In the genomic region with DNA sequence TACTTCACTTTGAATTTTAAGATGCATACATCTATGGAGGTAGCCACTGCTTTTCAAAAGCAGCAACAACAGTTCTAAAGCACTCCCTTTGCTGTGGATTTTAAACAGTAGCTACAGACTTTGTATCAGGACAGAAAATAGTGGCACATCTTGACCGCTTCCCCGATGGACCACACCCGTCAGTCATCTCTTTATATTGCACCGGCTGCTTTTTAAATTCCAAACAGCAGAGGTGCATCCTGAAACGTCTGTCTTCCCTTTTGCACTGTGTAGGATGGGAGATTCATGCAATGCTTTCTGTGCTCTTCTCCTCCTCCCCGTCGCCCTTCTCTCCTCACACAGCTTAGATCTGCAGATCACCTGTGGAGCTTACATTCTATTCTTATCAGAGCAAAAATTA, we compare ENCODE assay signal across 31 mouse cellular contexts. TPM values are rescaled to one million over a fixed set of nuclear protein-coding genes. Genes with fewer than 3 reads are reported as not detected.
DNase-seq lines count a peak whose midpoint lies in the region; ATAC-seq lines count a peak whose summit lies in the region.
"Had no signal": no experiment of that assay in that cellular context is flagged by ENCODE, and none has a peak within 500 bp of the region (broad histone marks: within the 10 kb centered on the region; RNA-seq: fewer than 3 reads in every experiment).

No protein-coding gene starts in this region.

- 79% methylated on average over 7 of the region's 7 CpGs for WGBS in midbrain, embryonic 11.5 days
- 79% methylated on average over 7 of the region's 7 CpGs for WGBS in midbrain, embryonic 10.5 days

- no peak overlapping the region for H3K4me3 ChIP-seq in midbrain, embryonic 11.5 days (ENCODE audit: low read depth, low read length)
- H3K4me3 ChIP-seq in midbrain, embryonic 10.5 days: no peak overlapping the region
- H3K4me3 ChIP-seq: embryonic facial prominence, embryonic 13.5 days; embryonic facial prominence, embryonic 15.5 days; erythroblast, embryonic 14.5 days; forebrain, embryonic 10.5 days; forebrain, embryonic 12.5 days had no signal

- H3K9ac ChIP-seq in midbrain, embryonic 11.5 days (ENCODE audit: low read length): no peak overlapping the region
- H3K9ac ChIP-seq: embryonic facial prominence, embryonic 13.5 days; embryonic facial prominence, embryonic 15.5 days; forebrain, embryonic 12.5 days had no signal

- no peak overlapping the region for H3K4me2 ChIP-seq in midbrain, embryonic 11.5 days
- H3K4me2 ChIP-seq: embryonic facial prominence, embryonic 13.5 days; embryonic facial prominence, embryonic 15.5 days; forebrain, embryonic 12.5 days had no signal

- no peaks in the 10 kb centered on the region for H3K4me1 ChIP-seq in midbrain, embryonic 11.5 days (ENCODE audit: control insufficient read depth, insufficient read depth, low read length)
- no peaks in the 10 kb centered on the region for H3K4me1 ChIP-seq in midbrain, embryonic 10.5 days
- H3K4me1 ChIP-seq: embryonic facial prominence, embryonic 13.5 days; embryonic facial prominence, embryonic 15.5 days; forebrain, embryonic 12.5 days had no signal

- no peak overlapping the region for H3K27ac ChIP-seq in midbrain, embryonic 11.5 days (ENCODE audit: low read depth, low read length)
- H3K27ac ChIP-seq in midbrain, embryonic 10.5 days (replicated peaks): no peak overlapping the region
- H3K27ac ChIP-seq: embryonic facial prominence, embryonic 13.5 days; embryonic facial prominence, embryonic 15.5 days; forebrain, embryonic 10.5 days; forebrain, embryonic 12.5 days had no signal

- H3K27me3 ChIP-seq in midbrain, embryonic 11.5 days (ENCODE audit: control insufficient read depth, insufficient read depth, low read length): no peaks in the 10 kb centered on the region
- H3K27me3 ChIP-seq in midbrain, embryonic 10.5 days (ENCODE audit: low read depth, poor library complexity, severe bottlenecking): no peaks in the 10 kb centered on the region
- H3K27me3 ChIP-seq: CH12.LX; embryonic facial prominence, embryonic 13.5 days; embryonic facial prominence, embryonic 15.5 days; forebrain, embryonic 12.5 days; Patski had no signal

- H3K36me3 ChIP-seq in midbrain, embryonic 11.5 days (ENCODE audit: control insufficient read depth, insufficient read depth, low read length): no peaks in the 10 kb centered on the region
- H3K36me3 ChIP-seq in midbrain, embryonic 10.5 days: no peaks in the 10 kb centered on the region
- H3K36me3 ChIP-seq: embryonic facial prominence, embryonic 13.5 days; embryonic facial prominence, embryonic 15.5 days; forebrain, embryonic 10.5 days; forebrain, embryonic 12.5 days; G1E had no signal

- H3K9me3 ChIP-seq in midbrain, embryonic 11.5 days (ENCODE audit: control insufficient read depth, low read length): no peaks in the 10 kb centered on the region
- no peaks in the 10 kb centered on the region for H3K9me3 ChIP-seq in midbrain, embryonic 10.5 days (replicated peaks)
- H3K9me3 ChIP-seq: embryonic facial prominence, embryonic 13.5 days; embryonic facial prominence, embryonic 15.5 days; forebrain, embryonic 10.5 days; forebrain, embryonic 12.5 days had no signal

- DNase-seq in midbrain, embryonic 11.5 days (ENCODE audit: low spot score, missing footprints): no peak
- DNase-seq in midbrain, embryonic 10.5 days (ENCODE audit: low spot score): no peak
- peak; percentile 33 for DNase-seq in R1 (ENCODE audit: low read depth, low spot score)
- peak; percentile 4 for DNase-seq in brain, adult 2 months (ENCODE audit: low read depth, low spot score)
- DNase-seq in retina, embryonic 14.5 days (ENCODE audit: low spot score): no peak
- DNase-seq in kidney, adult 8-10 months: no peak
- DNase-seq: adrenal gland, adult 8-10 months; adrenal gland, postnatal 14 days; adrenal gland, postnatal 36 days; B cell, adult 2 months; cerebellum, adult 11 months; cerebellum, adult 18-20 months; cerebellum, adult 8-10 months; cerebellum, adult 9-11 months; cerebellum, postnatal 14 days; cerebellum, postnatal 36 days; embryo, embryonic 11 days had no signal

- ATAC-seq in midbrain, embryonic 11.5 days (ENCODE audit: low FRiP score): peak; percentile 27; the same call in 1 of the 2 replicates
- ATAC-seq: activated CD4-positive, CD25-positive, alpha-beta regulatory T cell, adult 4 months; CD4-positive, CD25-positive, alpha-beta regulatory T cell, adult 4 months; forebrain, embryonic 14.5 days; forebrain, embryonic 16.5 days; Patski had no signal

RNA-seq across cellular contexts. Expression of a gene that starts 57.3 kb away (rescaled TPM):
- not detected in 2 replicates for polyA plus RNA-seq in midbrain, embryonic 11.5 days (2014; fragmentation: Nextera tagmentation; extraction: Ambion mirVana)
- polyA plus RNA-seq in midbrain, embryonic 10.5 days (2016; fragmentation: Nextera tagmentation; extraction: Ambion mirVana): not detected in 2 replicates
- polyA plus RNA-seq: activated CD4-positive, CD25-positive, alpha-beta regulatory T cell, adult 4 months; CD4-positive, CD25-positive, alpha-beta regulatory T cell, adult 4 months; embryonic facial prominence, embryonic 11.5 days; embryonic facial prominence, embryonic 13.5 days; embryonic facial prominence, embryonic 15.5 days; erythroblast, embryonic 14.5 days; forebrain, embryonic 10.5 days; forebrain, embryonic 12.5 days; forebrain, embryonic 16.5 days; frontal cortex, adult 2 months; G1E had no signal

Comparison
In these comparisons a context has a peak if more than half of its experiments do, and no peak if none do; other contexts are left out.
1. DNase-seq: peak in R1 (single experiment) and brain, adult 2 months (single experiment); none in midbrain, embryonic 11.5 days (single experiment), midbrain, embryonic 10.5 days (single experiment), retina, embryonic 14.5 days (single experiment) and kidney, adult 8-10 months (0 of 2).